Mouse (Mus musculus) frontal cortex, postnatal 14 days (tissue): ENCODE results near the gene Rph3al.

ENCODE experiments used
- DNase-seq, 2 experiments: peaks; one replicate each; pipeline ENCODE4 v3.0.0; 2022; ENCODE audit warnings: low spot score in 2 of 2

The Rph3al gene

DNA sequence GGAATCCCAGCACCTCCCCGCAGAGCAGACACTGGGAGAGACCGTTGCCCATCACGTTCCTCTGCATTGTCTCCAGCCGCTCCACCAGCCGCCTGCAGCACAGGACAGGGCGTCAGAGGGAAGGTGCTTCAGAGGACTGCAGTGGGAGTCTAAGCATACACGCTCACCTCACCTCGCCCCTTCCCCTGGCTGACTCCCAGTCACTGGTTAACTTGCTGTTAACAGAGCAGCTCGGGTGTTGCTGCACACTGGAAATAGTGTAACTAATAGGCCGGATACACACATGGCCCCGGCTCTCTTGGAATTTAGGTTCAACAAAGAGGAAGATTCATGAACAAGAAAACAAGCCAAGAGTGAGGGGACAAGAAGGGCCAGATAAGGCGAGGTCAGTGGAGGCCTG is 31.7 kb downstream of the Rph3al start:
- DNase-seq, result no peak

DNA sequence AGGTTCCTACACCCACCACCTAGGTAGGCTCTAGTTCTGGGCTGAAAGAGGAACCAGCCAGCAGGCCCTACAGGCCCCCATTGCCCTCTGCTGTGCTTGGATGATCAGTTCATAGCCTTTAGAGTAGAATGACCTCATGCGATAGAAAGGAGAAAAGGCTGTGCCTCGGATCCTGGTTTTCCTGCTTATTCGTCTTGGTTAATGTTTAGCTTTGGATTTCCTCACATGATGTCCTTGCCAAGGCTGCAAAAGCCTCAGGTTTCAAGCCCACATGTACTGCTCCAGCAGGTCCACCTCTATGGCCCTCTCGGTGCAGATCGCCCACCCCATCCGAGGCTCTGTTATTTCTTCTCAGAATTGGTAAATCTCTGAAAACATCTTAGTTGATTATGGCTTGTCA is 33.2 kb downstream of the Rph3al start:
- DNase-seq, result no peak

DNA sequence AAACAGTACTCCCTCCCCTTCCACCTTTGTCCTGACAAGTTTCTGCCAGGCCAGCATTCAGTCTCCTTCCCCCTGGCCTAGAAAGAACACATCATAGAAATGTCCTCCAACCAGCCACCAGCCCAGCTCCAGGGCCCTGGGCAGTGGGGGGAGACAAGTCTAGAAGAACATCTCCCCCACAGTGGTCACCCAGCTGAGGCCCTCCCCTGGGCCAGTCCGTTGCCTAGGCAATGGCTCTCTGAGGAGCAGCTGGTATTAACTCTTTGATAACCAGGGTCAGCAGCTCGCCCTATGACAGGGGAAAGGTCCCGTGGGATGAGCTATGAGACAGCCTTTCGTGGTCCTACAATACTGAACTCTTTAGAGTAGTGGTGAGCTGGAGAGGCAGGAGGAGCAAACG is 33.7 kb downstream of the Rph3al start:
- DNase-seq, result no peak

DNA sequence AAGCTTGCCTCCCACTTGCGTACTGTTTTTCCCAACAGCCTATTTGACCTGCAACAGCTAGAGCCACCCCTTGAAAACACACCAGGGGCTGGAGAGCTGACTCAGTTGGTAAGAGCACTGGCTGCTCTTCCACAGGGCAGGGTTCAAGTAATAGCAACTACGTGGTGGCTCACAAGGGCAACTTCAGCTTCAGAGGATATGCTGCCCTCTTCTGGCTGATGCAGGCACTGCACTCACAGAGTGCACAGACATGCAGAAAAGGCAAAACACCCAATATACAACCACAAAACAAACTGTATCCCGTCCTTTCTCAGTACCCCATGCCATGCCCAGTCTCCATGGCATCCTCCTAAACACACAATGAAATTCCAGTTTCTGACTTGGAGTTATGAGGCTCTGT is 34.7 kb downstream of the Rph3al start:
- DNase-seq, result no peak

DNA sequence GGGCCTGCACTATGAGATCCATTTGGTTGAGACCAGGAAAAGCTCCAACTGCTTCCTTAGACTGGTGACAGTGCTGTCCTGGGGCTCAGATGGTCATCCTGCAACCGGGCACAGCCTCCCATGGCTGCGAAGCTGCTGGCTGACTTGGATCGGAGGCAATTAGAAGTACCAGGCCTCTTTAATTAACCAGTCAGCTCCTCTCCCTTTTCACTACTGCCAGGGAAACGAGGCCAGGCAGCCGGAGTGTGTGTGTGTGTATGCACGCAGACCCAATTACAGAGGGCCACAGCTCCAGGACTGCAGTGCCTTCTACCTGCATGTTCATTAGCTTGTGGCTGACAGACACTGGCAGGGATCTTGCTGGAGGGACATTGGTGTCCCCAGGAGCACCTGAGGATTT is 36.9 kb downstream of the Rph3al start:
- DNase-seq, result peak in 1 of 2 experiments; percentile 21

DNA sequence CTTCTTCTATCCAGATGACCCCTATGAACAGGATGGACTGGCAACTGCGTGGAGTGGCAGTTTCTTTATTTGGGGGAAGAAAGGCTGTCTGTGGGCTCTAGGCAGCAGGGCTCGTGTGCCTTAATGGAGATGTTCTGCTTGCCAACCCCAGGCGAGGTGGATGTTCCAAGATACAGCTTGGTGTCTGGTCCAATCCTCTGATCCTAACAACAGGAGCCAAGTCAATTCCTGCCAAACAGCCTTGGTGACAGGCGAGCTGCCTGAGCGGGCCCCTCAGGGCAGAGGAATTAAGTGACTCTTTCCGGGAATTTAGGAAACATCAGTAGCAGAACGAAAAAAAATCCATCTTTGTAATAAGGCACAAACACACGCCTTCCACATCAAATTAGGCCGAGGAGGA is 38.6 kb downstream of the Rph3al start:
- no peak for DNase-seq

DNA sequence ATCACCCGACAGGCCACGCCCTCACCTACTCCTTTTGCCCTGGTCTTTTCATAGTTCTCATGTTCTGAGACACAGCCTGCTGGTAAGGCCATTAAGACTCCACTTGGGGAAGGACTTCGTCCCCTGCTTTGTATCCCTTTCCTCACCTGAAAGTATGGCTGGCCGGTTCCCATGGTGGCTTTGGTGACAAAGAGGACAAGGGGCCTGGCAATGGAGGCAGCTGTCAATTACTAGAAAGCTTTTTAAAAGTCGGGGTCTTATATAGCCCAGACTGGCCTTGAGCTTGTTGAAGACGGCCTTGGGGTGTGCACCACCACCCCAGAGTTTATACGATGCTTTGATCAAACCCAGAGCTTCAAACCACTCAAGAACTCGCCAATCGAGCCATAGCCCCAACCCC is 39.7 kb downstream of the Rph3al start:
- no peak for DNase-seq

DNA sequence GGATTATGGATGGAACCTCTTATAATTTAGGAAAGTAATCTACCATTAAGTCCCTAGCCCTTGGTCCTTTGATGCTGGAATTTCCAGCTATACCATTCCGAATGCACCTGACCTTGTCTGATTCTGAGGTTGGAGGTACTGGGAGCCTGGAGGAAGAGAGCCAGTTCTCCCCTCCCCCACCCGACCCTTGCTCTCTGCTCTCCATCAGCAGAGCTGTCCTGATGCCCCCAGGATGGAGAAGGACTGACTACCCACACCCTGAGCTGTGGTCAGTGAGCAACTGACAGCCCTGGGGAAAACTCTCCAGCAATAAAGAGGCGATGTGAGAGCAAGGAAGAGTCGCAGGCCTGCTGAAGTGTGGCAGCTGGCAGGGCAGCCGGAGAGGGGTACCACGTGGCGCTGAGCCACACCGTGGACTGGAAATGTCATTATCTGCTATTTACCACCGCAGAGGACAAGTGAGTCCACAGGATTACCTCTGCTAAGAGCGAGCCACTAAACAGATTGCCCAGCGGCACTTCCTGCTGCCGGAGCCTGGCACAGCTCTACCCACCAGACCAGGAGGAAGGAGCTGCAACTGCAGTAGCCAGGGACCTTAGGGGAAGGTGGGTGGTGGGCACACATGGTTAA is 43.3 kb downstream of the Rph3al start:
- no peak for DNase-seq

DNA sequence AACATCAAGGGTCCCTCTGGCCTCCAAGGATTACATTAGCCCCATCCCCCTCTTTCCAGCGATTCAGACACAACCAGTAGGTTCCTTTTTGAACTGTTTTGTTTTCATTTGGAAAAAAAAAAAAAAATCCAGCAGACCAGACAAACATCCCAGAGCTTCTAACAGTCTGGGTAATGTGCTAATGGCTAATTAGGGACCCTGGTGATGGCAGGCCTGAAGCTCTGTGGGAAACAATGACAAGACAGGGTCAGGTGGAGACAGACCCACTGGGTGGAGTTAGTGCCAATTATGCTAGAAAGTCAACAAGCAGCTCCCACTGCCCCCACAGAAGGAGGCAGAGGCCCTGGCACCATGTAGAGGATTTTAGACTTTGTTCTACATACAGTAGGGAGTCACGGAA is 44.3 kb downstream of the Rph3al start:
- DNase-seq, result no peak

DNA sequence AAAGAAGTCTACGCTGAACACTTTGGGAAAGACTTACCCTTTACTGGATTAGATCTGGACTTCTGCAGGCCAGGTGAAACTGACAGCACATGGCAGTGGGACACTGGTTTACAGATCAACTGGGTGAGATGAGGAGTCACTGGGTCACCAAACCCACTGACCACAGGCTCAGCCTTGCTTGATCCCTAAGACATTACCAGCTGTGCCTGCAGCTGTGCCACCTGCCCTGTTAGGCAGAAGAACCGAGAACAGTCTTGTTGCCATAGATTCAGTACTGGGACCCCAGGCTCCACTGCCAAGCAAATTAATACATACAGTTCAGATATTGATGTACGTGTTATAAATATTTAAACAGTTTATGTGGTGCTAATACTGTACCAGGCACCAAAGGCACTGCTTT is 50.9 kb downstream of the Rph3al start:
- no peak for DNase-seq

DNA sequence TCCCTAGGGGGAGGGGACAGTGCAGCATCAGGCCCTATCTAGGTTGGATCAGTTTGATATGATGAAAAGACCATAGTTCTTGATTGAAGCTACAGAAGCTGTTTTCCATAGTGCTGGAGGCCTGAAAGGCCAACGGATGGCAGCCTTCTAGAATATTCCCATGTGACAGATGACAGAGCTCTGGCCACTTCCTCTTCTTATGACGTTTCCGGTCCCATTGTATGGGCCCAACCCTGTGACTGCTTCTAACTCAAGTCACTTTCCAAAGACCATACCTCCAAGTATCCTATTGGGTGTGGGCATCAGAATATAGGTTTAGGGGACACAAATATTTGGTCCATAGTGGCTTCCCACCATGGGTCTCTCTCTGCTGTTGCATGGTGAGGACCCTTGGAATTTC is 57.0 kb downstream of the Rph3al start:
- no peak for DNase-seq

DNA sequence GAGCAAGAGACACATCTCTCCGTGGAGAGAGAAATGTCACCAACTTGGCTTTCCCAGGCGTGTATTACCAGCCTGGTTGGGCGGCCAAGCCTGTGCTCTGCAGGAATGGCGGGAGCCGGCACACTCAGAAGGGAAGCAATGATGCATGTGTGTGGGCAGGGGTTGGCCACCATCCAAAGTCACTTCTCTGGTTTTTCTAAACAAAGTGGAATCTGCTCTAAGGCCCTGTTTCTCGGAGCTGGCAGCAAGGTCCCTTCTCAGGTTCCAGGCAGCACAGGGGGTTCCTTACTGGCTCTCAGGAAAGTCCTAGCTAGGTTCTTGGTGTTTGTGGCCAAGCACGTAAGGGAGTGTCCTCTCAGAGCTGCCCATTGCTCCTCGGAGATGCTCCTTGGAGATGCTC is 58.2 kb downstream of the Rph3al start:
- DNase-seq, result peak in 1 of 2 experiments; percentile 37

DNA sequence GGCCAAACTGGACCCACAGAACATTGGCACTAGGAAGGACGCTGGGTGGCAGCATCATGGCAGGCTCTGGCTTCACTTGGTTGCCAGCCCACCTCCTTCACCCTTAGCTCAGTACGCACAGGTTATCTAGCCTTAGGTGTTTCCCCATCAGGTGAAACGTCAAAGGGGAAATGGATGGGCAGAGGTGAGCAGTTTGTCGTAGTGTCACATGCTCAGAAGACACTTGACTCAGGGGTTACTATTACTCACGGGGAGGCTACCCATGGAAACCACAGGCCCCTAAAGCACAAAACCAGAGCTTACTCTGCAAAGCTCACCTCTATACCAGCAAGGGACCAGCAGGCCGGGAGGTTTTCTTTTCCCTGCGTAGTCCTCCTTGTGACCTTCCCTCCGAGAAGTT is 59.8 kb downstream of the Rph3al start:
- DNase-seq, result no peak

DNA sequence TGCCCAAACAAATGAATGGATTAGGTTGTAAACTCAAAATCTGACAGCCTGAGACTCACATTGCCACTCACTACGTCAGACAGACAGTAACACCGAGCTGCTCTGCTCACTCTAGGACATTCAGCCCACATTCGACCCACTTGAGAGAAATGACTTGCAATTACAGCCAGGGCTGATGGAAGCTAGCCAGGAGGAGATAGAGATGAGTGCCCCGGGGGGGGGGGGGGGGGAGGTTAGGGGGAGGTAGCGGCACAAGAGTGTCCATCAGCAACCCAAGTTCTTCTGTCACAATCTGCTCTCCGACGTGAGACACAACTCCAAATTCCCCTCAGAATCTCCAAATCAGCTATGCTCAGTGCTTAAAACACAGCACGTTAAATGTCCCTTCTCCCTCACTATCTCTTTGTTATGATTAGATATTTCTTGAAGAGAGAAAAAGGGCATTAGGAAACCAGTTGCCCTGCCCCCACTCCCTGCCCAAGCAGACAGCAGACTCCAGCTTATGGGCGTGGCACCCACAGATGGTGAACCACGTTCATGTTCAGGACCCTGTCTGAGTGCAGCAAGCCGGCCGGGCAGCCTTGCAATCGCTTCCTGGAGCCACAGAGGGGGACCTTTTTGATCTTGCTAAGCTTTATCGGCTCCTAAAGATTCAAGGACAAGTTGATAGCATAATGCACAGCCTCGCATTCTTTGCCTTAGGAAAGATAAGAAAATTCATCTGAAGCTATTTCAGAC is 62.0 kb downstream of the Rph3al start:
- DNase-seq, result no peak

DNA sequence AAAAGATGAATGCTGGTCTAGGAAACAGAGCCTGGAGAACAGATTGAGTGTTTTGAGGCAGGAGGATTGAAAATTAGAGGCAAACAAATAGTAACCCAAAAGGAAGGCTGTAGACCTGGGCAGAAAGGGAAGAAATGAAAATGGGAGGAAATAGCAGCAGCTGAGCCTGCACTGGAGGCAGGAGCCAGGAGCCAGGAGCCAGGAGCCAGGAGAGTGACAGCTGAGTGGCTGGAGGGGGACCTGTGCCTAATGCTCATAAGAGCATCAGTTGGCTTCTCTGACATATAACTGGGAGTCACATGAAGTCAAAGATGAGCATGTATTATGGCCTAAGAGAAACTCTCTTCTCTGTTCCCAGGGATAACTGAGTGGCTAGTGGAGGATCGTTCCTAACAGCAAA is 66.5 kb downstream of the Rph3al start:
- DNase-seq, result no peak

DNA sequence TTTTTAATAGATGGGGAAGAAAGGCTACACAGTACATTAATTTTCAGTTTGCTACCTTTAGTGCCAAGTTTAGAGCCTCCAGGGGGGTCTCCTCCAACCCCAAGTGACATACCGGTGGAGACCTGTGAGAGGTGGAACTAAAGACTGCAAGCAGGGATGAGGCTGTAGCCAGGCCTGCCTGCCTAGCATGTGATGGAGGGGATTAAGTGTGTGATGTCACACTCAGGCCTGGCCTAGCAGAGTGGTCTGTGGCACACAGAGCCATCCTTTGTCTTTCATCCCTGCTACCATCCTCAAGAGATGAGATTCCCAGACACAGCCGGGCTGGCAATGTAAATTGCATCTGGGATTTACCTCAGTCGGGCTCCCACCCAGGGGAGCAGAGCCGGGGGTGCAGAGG is 67.3 kb downstream of the Rph3al start:
- DNase-seq, result no peak

DNA sequence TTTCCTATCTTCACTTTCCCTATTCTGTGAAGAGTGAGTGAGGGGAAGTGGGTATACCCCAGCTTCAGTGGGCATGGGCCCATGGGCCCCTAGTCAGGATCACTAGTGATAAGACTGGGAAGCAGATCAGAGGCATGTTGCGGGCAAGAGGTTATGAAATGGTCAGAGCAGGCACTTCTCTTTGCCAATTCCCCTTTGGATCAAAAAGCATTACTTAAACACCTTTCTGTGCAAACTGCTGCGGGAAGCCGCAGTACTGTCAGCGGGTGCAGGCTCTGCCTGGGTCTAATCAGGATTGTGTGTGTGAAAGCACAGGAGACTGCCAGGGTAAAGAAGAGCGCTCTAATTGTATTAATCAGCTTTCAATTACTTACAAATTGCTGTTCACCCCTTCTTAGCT is 67.8 kb downstream of the Rph3al start:
- no peak for DNase-seq

DNA sequence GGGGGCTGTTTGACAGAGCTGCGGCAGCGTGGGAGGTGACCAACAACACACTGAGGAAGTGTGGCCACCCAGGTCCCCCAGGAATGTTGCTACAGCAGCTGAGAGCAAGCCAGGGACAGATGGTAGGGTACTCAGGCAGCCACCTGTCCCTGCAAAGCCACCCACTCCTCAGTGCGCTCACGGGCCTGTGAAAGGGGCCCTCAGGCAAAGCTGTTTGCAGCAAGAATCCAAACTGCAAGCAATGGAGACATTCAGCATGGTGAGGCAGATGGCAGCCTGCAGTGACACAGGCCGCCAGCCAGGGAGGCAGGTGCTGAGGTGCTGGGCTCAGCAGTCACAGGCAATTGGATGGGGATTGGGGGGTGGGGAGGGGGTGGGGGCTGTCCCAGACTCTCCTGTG is 68.3 kb downstream of the Rph3al start:
- DNase-seq, result peak; percentile 61 to 72

DNA sequence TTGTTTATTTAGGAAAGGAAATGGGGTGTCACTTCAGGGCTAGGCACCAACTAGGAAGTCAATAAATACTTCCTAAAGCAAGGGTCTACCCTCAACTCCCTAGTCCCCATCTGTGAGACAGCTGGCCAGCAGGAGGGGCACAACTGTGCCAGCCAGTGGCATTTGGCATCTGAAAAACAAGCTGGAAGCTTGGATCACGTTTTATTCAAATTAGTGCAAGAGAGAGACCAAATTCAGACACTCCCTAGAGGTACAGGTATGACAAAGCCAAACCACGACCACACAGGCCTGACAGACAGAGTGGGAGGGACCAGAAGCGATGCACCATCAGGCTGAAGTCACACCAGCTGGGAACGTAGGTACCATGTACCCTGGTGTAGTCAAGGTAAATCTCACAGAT is 71.4 kb downstream of the Rph3al start:
- no peak for DNase-seq

DNA sequence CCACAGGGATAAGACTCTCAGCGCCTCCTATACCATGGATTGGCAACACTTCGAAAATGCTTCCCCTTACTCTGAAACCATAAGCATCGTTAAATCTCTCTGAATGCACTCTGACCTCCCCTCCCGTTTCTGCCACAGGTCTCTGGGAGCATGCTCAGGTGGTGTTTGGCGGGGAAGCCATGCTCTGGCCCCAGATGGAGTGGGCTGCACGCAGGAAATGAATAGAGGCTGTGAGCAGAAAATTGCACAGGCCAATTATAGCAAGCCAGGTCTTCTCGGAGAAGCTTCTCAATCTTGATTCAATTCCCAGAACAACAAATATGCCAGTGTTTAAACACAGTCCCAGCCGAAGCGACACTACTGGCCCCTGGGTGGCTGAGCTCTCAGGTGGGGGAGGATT is 72.4 kb downstream of the Rph3al start:
- DNase-seq, result no peak

DNA sequence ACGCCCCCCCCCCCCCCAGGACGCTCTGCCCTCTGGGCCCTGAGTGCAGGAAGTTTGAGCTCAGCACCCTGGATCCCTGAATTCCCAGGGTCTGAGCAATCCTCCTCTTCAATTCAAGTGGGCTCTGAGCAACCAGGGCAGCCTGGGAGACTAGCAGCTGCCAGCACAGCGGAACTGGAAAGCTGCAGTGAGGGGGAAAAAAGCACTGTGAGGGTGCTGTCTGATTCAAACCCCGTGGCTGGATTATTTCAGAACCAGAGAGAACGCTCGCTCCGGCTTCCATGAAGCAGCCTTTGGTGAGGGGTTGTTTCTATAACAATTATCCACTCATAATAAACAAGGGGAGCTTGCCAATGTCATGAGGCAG is 73.0 kb downstream of the Rph3al start:
- DNase-seq, result no peak

DNA sequence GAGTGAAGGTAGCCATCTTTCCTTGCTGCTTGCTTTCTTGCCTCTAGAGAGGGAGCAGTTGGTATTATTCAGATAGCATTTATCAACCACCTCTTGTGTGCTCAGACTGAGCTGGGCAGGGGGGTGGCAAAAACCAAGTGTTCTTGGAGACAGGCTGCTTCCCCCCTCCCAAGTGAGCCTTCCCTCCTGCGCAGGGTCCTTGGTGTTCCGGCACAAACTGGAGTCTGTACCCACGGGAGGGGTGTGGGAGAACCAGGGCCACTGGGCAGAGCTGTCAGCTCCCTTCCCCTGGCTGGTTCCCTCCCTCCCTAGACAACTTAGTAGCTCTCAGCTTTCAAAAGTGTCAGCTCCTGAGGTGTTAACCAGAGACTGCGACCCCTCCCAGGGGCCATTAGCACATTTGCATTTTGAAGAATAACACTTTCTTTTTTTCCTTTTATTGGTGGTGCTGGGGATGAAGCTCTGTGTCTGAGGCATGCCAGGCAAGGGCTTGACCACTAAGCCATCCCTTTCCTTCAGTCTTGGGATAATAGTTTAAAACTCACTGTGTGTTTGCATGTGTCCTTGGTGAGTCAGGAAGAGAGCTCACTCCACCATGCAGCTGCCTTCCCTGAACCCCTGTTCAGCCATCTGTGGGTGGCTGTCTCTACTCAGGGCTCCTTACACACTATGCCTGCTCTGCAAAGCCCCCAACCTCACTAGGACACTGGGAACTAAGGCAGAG is 73.5 kb downstream of the Rph3al start:
- DNase-seq, result no peak

DNA sequence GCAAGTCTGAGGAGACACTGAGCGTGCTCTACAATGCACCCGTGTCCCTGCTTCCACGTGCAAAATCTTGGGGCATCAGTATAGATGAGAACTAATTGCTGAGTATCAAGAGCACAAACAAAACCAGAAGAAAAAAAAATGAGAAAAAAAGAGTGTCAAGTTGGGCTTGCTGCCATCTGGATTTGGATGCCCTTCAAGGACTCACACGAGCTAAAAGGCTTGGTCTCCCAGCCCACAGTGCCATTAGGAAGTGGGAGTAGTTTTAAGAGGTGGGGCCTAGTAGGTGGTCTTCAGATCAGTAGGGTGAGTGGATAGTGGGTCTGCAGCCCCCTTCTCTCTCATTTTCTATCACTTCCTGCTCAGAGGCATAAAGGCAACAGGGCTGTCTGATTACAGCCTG is 75.8 kb downstream of the Rph3al start:
- DNase-seq, result no peak
